ENCODE assay signal across 16 mouse cellular contexts in the genomic region with DNA sequence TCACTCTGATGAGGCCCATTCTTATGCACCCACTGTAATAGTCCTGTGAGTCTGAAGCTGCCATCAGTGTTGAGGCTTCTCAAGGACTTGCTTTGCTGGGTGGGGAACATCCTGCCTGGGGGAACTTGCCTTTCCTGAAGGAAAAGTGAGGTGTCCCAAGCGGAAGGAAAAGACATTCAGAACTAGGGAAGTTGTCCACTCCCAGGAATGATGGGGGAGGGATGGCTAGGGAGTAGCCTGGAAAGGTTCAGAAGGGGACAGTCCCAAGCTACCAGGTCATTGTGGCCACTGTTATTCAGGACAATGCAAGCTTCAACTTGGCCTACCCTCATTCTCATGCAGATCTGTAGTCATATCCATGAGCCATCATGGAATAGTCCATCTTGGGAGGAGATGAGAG.
DNase-seq lines count a peak whose midpoint lies in the region; ATAC-seq and TF ChIP-seq lines count a peak whose summit lies in the region.
"Had no signal": no experiment of that assay in that cellular context is flagged by ENCODE, and none has a peak within 500 bp of the region (broad histone marks: within the 10 kb centered on the region; RNA-seq: fewer than 3 reads in every experiment).

No protein-coding gene starts in this region.

- H3K27ac ChIP-seq in gastrocnemius, adult 2 months = peak overlapping the region; percentile 67
- peak overlapping the region; percentile 21; the same call in 1 of the 2 replicates for H3K27ac ChIP-seq in left cerebral cortex, adult 2 months
- H3K27ac ChIP-seq: embryonic facial prominence, embryonic 12.5 days; hindbrain, embryonic 10.5 days; layer of hippocampus, adult 2 months; neural tube, embryonic 12.5 days had no signal

- intact Hi-C loops in gastrocnemius, adult 2 months (cut with DNase I) = loop anchor here (10.0 kb wide), 1 partner anchor 185 kb away; no protein-coding TSS in a partner anchor
- intact Hi-C loops in left cerebral cortex, adult 2 months (cut with DNase I) = no loop called here
- intact Hi-C loops in left cerebral cortex, postnatal 14 days (cut with DNase I) = no loop called here

- ATAC-seq in inflammation-experienced regulatory T-cells, adult 6 months = no peak
- ATAC-seq: forebrain, postnatal 0 days had no signal

- no peak for TF ChIP-seq CTCF in gastrocnemius, adult 2 months (IDR thresholded peaks at IDR 0.05)
- no peak for TF ChIP-seq CTCF in left cerebral cortex, adult 2 months (IDR thresholded peaks at IDR 0.05)

- no peak for DNase-seq in gastrocnemius, adult 2 months
- no peak for DNase-seq in gastrocnemius, postnatal 10 days
- DNase-seq in left cerebral cortex, adult 2 months (ENCODE audit: extremely low spot score in 1 of 2, low spot score in 2 of 2) = no peak
- DNase-seq in left cerebral cortex, postnatal 14 days (ENCODE audit: low spot score in 2 of 2) = no peak
- DNase-seq in kidney, postnatal 10 days = peak; percentile 20
- DNase-seq in lung, postnatal 4 days = peak; percentile 21 to 26
- no peak for DNase-seq in thymus, postnatal 0 days (ENCODE audit: low spot score)
- DNase-seq: cerebellum, adult 11-12 months; forebrain, postnatal 0 days; right cerebral cortex, postnatal 4 days had no signal

- no peak overlapping the region for H3K4me3 ChIP-seq in gastrocnemius, adult 2 months
- no peak overlapping the region for H3K4me3 ChIP-seq in left cerebral cortex, adult 2 months
- H3K4me3 ChIP-seq: embryonic facial prominence, embryonic 12.5 days; hindbrain, embryonic 10.5 days; layer of hippocampus, adult 2 months; megakaryocyte, embryonic 14.5 days; neural tube, embryonic 12.5 days had no signal

Comparison
In these comparisons a context has a peak if more than half of its experiments do, and no peak if none do; other contexts are left out.
1. DNase-seq: peak in kidney, postnatal 10 days (single experiment) and lung, postnatal 4 days (2 of 2); none in gastrocnemius, adult 2 months (single experiment), gastrocnemius, postnatal 10 days (single experiment), left cerebral cortex, adult 2 months (0 of 2), left cerebral cortex, postnatal 14 days (0 of 2) and thymus, postnatal 0 days (single experiment).